Mouse (Mus musculus) C2C12 (cell line): ENCODE data around the gene Prr3. TPM values are rescaled to one million over a fixed set of nuclear protein-coding genes. Genes with fewer than 3 reads are reported as not detected.
A peak's percentile ranks its signal among the peaks of the same experiment; 100 is the strongest.

Source experiments
- H3K27me3 ChIP-seq: one replicate; pipeline ENCODE4 v1.6.1; 2011; ENCODE audit not compliant: control insufficient read depth, insufficient read depth, insufficient read length
- H3K36me3 ChIP-seq: one replicate; pipeline ENCODE4 v1.6.1; 2011; ENCODE audit not compliant: control insufficient read depth, insufficient read depth
- H3K4me3 ChIP-seq: one replicate; pipeline ENCODE4 v1.5.1; 2011; ENCODE audit warnings: mild to moderate bottlenecking, control low read depth; ENCODE audit not compliant: poor library complexity, insufficient read depth, severe bottlenecking
- H3K79me2 ChIP-seq: one replicate; pipeline ENCODE4 v1.6.1; 2011; ENCODE audit not compliant: control insufficient read depth, insufficient read depth
- H3K79me3 ChIP-seq: one replicate; pipeline ENCODE4 v1.6.1; 2011; ENCODE audit warnings: low read depth, control low read depth
- H3ac ChIP-seq: one replicate; pipeline ENCODE3; 2011; ENCODE audit warnings: low read depth; ENCODE audit not compliant: control insufficient read depth, insufficient read length
- CEBPB ChIP-seq: IDR thresholded peaks from one replicate; pipeline ENCODE4 v1.6.1; 2011; ENCODE audit warnings: low read depth, mild to moderate bottlenecking, control low read depth, moderate library complexity
- CTCF ChIP-seq: IDR thresholded peaks from one replicate; pipeline ENCODE4 v1.5.1; 2011; ENCODE audit not compliant: control insufficient read depth, insufficient read depth, insufficient read length
- FOSL1 ChIP-seq: IDR thresholded peaks from one replicate; pipeline ENCODE4 v1.8.0; 2011; ENCODE audit warnings: mild to moderate bottlenecking, low read length; ENCODE audit not compliant: poor library complexity, insufficient read depth, severe bottlenecking
- MAX ChIP-seq: IDR thresholded peaks from one replicate; pipeline ENCODE4 v1.6.1; 2011; ENCODE audit warnings: mild to moderate bottlenecking, control low read depth
- MYOD1 ChIP-seq: IDR thresholded peaks from one replicate; pipeline ENCODE4 v1.6.1; 2011; ENCODE audit warnings: low read depth; ENCODE audit not compliant: control insufficient read depth, insufficient read length
- MYOG ChIP-seq: IDR thresholded peaks from one replicate; pipeline ENCODE4 v1.6.1; 2011; ENCODE audit not compliant: control insufficient read depth, insufficient read length; ENCODE audit errors: extremely low read depth
- USF1 ChIP-seq: IDR thresholded peaks from one replicate; pipeline ENCODE4 v1.6.1; 2011; ENCODE audit warnings: low read depth, mild to moderate bottlenecking, control low read depth, moderate library complexity
- polyA plus RNA-seq: library from polyadenylated mRNA; unstranded; fragments of >200 nt; fragmentation: generic; extraction: Trizol; gene quantifications from one replicate; pipeline ENCODE4 v1.2.1, GENCODE M21; 2012; ENCODE audit warnings: missing spikeins

Prr3 gene
- polyA plus RNA-seq, 1 experiment, result 13.7 TPM

DNA sequence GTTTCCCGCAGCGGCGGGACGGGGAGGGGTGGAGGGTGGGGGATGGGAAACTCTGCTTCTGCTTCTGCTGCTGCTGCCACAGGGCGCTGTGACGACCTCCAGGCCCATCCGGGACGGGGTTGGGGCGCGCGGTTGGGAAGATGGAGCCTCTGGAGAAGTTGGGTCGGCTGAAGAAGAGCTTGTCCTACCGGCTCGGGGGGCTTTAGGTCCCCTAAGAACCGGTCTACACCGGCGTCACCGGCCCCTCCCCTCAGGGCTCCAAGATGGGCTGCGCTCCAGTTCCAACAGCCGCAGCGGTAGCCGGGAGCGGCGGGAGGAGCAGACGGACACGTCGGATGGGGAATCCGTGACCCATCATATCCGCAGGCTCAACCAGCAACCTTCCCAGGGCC is 323 bp upstream of the Prr3 start:
- peaks cover 25% of the 10 kb centered on the region for H3K79me3 ChIP-seq
- H3ac ChIP-seq, result peak overlapping the region; percentile 95
- peaks cover 43% of the 10 kb centered on the region for H3K36me3 ChIP-seq
- TF ChIP-seq CEBPB, result no peak
- TF ChIP-seq MYOG, result no peak
- no peak for TF ChIP-seq MAX
- TF ChIP-seq FOSL1, result no peak
- no peak for TF ChIP-seq MYOD1
- TF ChIP-seq USF1, result no peak
- no peak for TF ChIP-seq CTCF
- H3K79me2 ChIP-seq, result peaks cover 50% of the 10 kb centered on the region
- no peaks in the 10 kb centered on the region for H3K27me3 ChIP-seq
- H3K4me3 ChIP-seq, result peak overlapping the region; percentile 89

DNA sequence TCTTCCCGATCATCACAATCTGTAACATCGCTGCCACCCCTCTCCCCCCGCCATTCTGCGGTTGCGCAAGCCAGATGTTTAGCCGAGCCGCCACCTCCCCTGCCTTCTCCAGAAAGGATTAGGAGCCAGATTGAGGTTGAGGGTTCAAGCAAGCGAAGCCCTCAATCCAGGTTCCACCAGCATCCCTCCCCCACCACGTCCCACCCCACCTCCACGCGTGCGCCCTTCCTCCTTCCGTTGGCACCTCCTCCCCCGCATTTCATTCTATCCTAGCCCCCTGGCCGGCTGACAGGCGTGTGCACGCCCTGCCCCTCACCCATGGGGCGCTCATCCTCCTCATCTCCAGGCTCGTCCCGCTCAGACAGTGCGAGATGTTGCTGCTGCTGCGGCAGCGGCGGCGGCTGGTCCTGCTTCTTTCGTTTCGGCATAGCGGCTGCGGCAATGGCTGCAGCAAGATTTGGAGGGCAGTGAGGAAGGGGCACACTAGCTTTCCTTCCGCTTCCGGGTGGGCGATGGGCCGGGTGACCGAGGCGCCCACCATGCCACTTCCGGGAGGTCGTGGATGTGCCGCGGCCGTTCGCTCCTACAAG is 1.1 kb downstream of the Prr3 start:
- peak overlapping the region; percentile 93 for H3ac ChIP-seq
- H3K36me3 ChIP-seq, result peaks cover 48% of the 10 kb centered on the region
- no peaks in the 10 kb centered on the region for H3K27me3 ChIP-seq
- H3K4me3 ChIP-seq, result peak overlapping the region; percentile 89
- TF ChIP-seq CEBPB (peak; percentile 73), FOSL1 (no peak)
- H3K79me3 ChIP-seq, result peaks cover 26% of the 10 kb centered on the region
- H3K79me2 ChIP-seq, result peaks cover 61% of the 10 kb centered on the region

DNA sequence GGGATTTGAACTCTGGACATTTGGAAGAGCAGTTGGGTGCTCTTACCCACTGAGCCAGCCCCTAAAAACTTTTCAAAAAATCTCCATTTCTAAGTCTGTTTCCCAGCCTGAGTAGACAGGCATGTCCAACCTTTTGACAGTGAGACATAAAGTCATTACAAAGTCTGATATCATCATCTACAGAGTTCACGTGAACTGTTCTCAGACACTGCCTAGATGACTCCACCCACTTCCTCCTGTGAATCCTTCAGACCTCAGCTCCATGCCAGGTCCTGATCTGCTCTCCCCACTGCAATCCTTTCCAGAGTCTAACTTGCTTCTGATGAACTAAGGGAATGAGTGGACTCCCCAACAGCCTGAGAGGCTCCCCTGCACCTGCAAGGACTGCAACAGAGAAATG is 7.9 kb downstream of the Prr3 start:
- Histone ChIP-seq H3K36me3 (peaks cover 49% of the 10 kb centered on the region), H3K4me3 (no peak overlapping the region), H3K79me2 (peaks cover 50% of the 10 kb centered on the region), H3K79me3 (peaks cover 27% of the 10 kb centered on the region), H3ac (no peak overlapping the region), H3K27me3 (no peaks in the 10 kb centered on the region)
- TF ChIP-seq CEBPB (no peak), MYOG (no peak), MYOD1 (no peak), FOSL1 (no peak), CTCF (no peak), MAX (no peak), USF1 (no peak)

DNA sequence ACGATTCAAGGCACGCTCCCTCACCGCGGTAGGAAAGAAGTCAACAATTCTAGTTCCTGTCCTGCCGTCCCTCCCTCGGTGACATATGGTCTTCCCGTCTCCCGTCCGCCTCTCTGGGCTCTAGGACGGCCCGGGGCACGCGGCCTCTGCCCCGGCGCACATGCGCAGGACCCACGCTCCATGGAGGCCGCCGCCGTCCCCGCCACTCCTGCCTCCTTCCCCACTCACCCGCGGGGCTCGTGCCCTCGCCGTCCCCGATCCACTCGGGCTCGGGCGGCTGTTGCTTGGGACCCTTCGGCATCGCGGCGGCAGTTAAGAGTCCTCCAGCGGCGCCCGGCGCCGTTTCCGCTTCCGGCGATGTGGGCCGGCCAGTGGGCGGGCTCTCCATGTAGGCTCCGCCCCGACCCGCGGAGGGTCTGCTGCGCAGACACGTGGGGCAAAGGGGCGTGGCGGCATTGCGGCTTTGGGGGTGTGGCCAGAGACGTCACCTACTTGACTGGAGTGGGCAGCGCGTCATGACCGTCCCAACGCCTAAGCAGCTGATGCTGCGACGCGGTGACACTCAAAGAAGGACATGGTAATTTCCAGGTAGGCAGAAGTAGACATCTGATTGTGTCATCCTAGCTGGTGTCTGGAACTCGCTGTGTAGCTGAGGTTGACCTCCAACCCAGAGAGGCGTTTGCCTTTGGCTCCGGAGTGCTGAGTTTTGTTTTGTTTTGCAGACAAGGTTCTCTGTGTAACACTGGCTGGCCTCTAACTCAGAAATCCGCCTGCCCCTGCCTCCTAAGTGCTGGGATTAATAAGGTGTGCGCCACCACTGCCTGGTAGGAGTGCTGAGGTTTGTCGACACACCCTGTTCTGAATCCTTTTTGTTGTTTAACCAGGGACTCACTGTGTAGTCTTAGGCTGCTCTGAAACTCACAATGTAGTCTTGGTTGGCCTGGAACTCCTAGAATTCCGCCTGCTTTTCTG is 10.3 kb downstream of the Prr3 start, which contains the start of gene Abcf1:
Abcf1 (minus strand) TSS at position 344 of the 972 bp plus-strand sequence.
- peaks cover 34% of the 10 kb centered on the region for H3K79me3 ChIP-seq
- peak within 1 kb of the TSS; percentile 69 for H3K4me3 ChIP-seq
- no peaks in the 10 kb centered on the region for H3K27me3 ChIP-seq
- peaks cover 39% of the 10 kb centered on the region for H3K36me3 ChIP-seq
- peak within 1 kb of the TSS; percentile 99 for H3ac ChIP-seq
- peaks cover 54% of the 10 kb centered on the region for H3K79me2 ChIP-seq
- TF ChIP-seq CTCF, result no peak
- no peak for TF ChIP-seq FOSL1
- no peak for TF ChIP-seq CEBPB
- no peak for TF ChIP-seq MYOD1
- TF ChIP-seq MAX, result peak; percentile 93
- TF ChIP-seq USF1, result peak; percentile 68
- no peak for TF ChIP-seq MYOG

DNA sequence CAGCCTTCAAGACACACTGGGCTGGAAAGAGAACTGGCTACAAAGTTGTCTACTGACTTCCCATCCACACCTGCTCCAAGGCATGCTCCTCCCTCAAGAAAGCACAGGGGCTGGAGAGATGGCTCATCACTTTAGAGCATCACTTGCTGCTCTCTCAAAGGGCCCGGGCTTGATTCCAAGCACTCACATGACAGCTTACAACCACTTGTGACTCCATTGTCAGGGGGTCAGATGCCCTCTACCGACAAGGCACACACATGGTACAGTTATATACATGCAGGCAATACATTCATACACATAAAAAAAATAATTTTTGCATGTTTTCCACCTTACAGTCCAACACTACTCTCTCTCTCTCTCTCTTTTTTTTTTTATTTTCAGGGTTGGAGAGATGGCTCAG is 12.4 kb downstream of the Prr3 start:
- TF ChIP-seq CTCF (no peak), MYOD1 (no peak)
- no peak overlapping the region for H3K4me3 ChIP-seq
- no peak overlapping the region for H3ac ChIP-seq
- H3K36me3 ChIP-seq, result peaks cover 34% of the 10 kb centered on the region
- no peaks in the 10 kb centered on the region for H3K27me3 ChIP-seq
- peaks cover 51% of the 10 kb centered on the region for H3K79me2 ChIP-seq
- peaks cover 34% of the 10 kb centered on the region for H3K79me3 ChIP-seq

DNA sequence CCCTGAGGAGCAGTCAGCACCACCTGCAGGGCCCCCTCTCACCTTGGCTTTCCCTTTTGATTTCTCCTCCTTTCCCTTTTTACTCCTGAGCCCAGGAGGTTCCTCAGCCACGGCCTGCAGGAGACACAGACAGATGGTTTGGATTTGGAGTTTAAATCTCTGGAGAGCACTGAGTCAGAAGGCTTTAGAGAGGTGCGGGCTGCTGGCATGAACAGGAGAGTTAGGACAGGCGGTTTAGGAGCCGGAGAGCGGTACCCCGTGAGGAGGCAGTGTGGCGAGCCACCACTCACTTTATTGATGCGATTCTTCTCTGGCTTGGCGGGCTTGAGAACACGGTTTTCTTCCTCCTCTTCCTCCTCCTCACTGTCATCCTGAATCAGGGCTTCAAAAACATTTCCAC is 16.8 kb downstream of the Prr3 start:
- Histone ChIP-seq H3K4me3 (no peak overlapping the region), H3K27me3 (no peaks in the 10 kb centered on the region), H3K79me3 (peaks cover 23% of the 10 kb centered on the region), H3ac (no peak overlapping the region), H3K79me2 (peaks cover 38% of the 10 kb centered on the region), H3K36me3 (peaks cover 71% of the 10 kb centered on the region)
- TF ChIP-seq USF1 (no peak), FOSL1 (no peak), CEBPB (no peak), CTCF (no peak), MYOD1 (no peak), MYOG (no peak), MAX (no peak)
